Mouse (Mus musculus): ENCODE measurements around the gene Lsamp.

GRCm38 (mm10) chr16:41384288-41384687 lies 1400.1 kb downstream of the Lsamp start:
- TF ChIP-seq HCFC1 (IDR thresholded peaks at IDR 0.05; ENCODE audit: borderline replicate concordance, insufficient read depth, low read length) (no peak), MAFK (IDR thresholded peaks at IDR 0.05; ENCODE audit: insufficient read depth, low read depth, low read length) (no peak), ZC3H11A (IDR thresholded peaks at IDR 0.05; ENCODE audit: borderline replicate concordance, low read depth, low read length) (no peak), ZNF384 (IDR thresholded peaks at IDR 0.05; ENCODE audit: low read depth, low read length) (no peak), CHD2 (IDR thresholded peaks at IDR 0.05; ENCODE audit: low read depth, low read length) (no peak)
